Mouse (Mus musculus): ENCODE measurements at regions not wholly inside any gene's neighbourhood (a gene's known extent, or its start where the extent isn't known, plus 50 kb on each side); places are given as distances from the start of the nearest gene placed in this dataset.

DNA sequence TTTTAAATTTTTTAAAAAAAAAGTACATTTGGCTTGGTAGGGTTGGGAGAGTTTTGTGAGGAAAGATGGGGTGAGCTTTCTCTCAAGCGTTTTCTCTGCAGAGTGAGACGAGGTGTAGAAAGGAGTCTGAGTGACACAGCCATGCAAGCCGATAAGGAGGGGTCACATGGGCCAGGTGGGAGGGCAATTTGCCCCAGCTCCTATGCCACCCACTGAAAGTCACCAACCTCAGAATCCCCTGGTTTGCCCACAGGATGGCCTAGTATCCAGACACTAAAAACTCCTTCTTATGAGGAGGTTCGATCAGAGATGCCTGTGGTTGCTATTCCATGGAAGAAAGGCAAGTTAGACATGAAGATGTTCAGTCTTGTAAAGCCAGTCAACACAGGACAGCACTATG is 268.6 kb upstream of the Nfe2l3 start:
- no peaks in the 10 kb centered on the region for H3K36me3 ChIP-seq (ENCODE audit: control insufficient read depth, insufficient read depth, low read length)
- H3K4me1 ChIP-seq (ENCODE audit: control insufficient read depth, insufficient read depth, low read length), result peaks cover 9% of the 10 kb centered on the region
- TF ChIP-seq POLR2A (IDR thresholded peaks at IDR 0.05; ENCODE audit: control insufficient read depth, low read depth, low read length), result no peak
- no peak for TF ChIP-seq CTCF (IDR thresholded peaks at IDR 0.05; ENCODE audit: control insufficient read depth, insufficient read depth, insufficient replicate concordance, low read depth, low read length)
- H3K27ac ChIP-seq (ENCODE audit: control insufficient read depth, insufficient read depth, low read depth, low read length), result no peak overlapping the region
- H3K27me3 ChIP-seq (ENCODE audit: control insufficient read depth, insufficient read depth, low read length), result no peaks in the 10 kb centered on the region; the same call in none of the 2 replicates
- H3K4me3 ChIP-seq (ENCODE audit: control insufficient read depth, low read depth, low read length), result no peak overlapping the region

DNA sequence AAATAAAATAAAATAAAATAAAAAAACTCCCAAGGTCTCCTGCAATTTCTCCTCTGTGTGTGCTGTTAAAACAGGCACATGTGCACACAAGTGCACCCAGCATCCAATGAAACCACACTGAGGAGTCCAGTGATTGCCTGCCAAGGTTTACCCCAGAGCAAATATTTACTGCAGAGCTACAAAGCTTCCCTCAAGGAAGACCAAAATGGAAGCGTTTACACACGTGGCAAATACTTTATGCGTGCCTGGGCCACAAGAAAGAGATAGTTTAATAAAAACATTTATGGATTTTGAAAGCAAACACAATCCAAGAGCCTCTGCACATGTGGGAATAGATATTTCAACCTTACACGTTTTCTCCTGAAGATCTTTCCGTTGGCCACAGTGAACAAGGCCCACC is 265.4 kb upstream of the Nfe2l3 start:
- Histone ChIP-seq H3K36me3 (ENCODE audit: control insufficient read depth, insufficient read depth, low read length) (no peaks in the 10 kb centered on the region), H3K27ac (ENCODE audit: control insufficient read depth, insufficient read depth, low read depth, low read length) (no peak overlapping the region), H3K27me3 (ENCODE audit: control insufficient read depth, insufficient read depth, low read length) (no peaks in the 10 kb centered on the region; the same call in none of the 2 replicates), H3K4me1 (ENCODE audit: control insufficient read depth, insufficient read depth, low read length) (peaks cover 11% of the 10 kb centered on the region), H3K4me3 (ENCODE audit: control insufficient read depth, low read depth, low read length) (no peak overlapping the region)
- no peak for TF ChIP-seq CTCF (IDR thresholded peaks at IDR 0.05; ENCODE audit: control insufficient read depth, insufficient read depth, insufficient replicate concordance, low read depth, low read length)
- TF ChIP-seq POLR2A (IDR thresholded peaks at IDR 0.05; ENCODE audit: control insufficient read depth, low read depth, low read length), result no peak

DNA sequence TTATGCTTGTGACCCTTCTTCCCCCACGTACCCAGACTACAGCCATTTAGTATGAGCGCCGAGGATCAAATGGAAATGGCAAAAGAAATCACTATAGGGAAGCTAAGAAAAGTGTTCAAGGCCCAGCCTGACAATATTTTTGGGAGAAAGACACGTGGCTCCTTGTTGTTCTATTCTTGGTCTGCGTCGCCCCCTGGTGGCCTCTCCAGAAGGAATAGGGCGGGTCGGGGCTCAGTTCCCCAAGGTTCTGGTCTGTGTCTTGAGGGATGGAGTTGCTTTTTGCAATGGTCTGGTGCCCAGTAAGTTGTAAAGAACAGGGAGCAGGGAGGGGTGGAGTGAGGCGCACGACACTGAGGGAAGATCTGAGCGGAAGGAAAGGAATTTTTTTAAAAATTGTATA is 264.4 kb upstream of the Nfe2l3 start:
- no peak for TF ChIP-seq POLR2A (IDR thresholded peaks at IDR 0.05; ENCODE audit: control insufficient read depth, low read depth, low read length)
- TF ChIP-seq CTCF (IDR thresholded peaks at IDR 0.05; ENCODE audit: control insufficient read depth, insufficient read depth, insufficient replicate concordance, low read depth, low read length), result peak; percentile 60; the same call in 1 of the 2 replicates
- Histone ChIP-seq H3K4me1 (ENCODE audit: control insufficient read depth, insufficient read depth, low read length) (peaks cover 12% of the 10 kb centered on the region), H3K27me3 (ENCODE audit: control insufficient read depth, insufficient read depth, low read length) (no peaks in the 10 kb centered on the region; the same call in none of the 2 replicates), H3K36me3 (ENCODE audit: control insufficient read depth, insufficient read depth, low read length) (no peaks in the 10 kb centered on the region), H3K4me3 (ENCODE audit: control insufficient read depth, low read depth, low read length) (no peak overlapping the region), H3K27ac (ENCODE audit: control insufficient read depth, insufficient read depth, low read depth, low read length) (no peak overlapping the region)

DNA sequence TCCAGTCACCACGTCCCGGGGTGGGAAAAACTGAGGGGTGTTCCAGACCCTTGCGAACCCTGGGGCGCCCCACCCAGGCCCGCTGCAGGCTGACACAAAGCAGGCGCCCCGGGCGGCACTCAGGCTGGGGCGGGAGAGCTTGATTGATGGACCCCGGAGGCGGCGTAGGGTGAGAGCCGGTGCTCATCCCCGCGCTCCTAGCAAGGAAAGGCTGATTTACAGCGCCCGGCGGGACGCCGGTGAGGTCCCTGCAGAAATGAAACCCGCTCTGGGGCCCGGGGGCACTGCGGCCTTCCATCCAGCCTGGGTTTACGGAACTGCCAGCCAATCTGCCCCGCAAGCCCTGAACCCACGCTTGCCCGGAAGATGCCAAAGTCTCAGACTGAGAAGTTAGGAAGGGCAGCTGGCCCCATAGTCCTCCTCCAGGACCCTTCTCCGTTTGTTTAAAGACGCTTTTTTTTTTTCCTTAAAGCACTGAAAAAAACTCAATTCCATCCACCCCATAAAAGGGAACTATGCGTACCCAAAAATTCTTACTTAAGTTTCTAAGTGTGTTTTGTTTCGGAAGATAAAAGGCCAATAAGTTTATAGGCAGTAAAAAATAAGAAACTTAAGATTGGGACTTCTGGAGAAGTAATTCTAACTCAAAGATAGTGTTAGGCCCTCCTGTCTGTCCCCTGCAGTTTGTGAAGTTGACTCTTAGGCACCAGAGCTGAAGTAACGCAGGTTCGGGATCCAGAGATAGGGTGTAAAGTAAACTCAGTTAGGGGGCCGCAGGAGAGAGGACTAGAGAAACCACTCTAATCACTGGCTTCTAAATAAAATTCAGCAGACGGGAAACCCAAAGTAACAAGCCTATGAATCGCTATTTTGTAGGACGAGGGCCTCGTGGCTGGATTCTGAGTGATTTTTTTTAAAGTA is 263.4 kb upstream of the Nfe2l3 start:
- H3K27ac ChIP-seq (ENCODE audit: control insufficient read depth, insufficient read depth, low read depth, low read length), result no peak overlapping the region
- H3K4me3 ChIP-seq (ENCODE audit: control insufficient read depth, low read depth, low read length), result peak overlapping the region; percentile 7; the same call in 1 of the 2 replicates
- H3K36me3 ChIP-seq (ENCODE audit: control insufficient read depth, insufficient read depth, low read length), result no peaks in the 10 kb centered on the region
- no peak for TF ChIP-seq CTCF (IDR thresholded peaks at IDR 0.05; ENCODE audit: control insufficient read depth, insufficient read depth, insufficient replicate concordance, low read depth, low read length)
- no peak for TF ChIP-seq POLR2A (IDR thresholded peaks at IDR 0.05; ENCODE audit: control insufficient read depth, low read depth, low read length)
- H3K4me1 ChIP-seq (ENCODE audit: control insufficient read depth, insufficient read depth, low read length), result peaks cover 11% of the 10 kb centered on the region
- peaks cover 2% of the 10 kb centered on the region for H3K27me3 ChIP-seq (ENCODE audit: control insufficient read depth, insufficient read depth, low read length)

DNA sequence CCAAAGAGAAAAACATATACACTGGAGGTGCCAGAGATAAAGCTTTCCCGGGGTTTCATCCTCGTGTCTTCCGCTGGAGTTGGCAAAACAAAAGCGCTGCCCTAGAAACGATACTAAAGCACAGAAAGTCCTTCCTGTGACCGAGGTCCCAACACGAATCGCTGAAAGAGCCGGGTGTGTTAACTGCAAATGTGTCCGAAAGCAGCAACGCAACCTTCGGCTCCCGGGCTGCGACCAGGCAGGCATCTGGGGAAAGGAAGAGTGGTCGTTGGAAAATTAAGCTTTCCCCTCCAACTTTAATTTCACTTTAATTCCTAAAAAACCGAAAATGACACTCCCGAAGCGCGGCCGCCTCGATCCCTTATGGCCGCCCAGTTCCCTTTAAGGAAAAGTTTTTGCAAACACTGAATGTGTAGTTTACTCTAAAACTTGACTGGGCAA is 262.5 kb upstream of the Nfe2l3 start:
- Histone ChIP-seq H3K4me3 (ENCODE audit: control insufficient read depth, low read depth, low read length) (peak overlapping the region; percentile 1), H3K27me3 (ENCODE audit: control insufficient read depth, insufficient read depth, low read length) (peaks cover 4% of the 10 kb centered on the region), H3K36me3 (ENCODE audit: control insufficient read depth, insufficient read depth, low read length) (no peaks in the 10 kb centered on the region), H3K4me1 (ENCODE audit: control insufficient read depth, insufficient read depth, low read length) (peaks cover 13% of the 10 kb centered on the region), H3K27ac (ENCODE audit: control insufficient read depth, insufficient read depth, low read depth, low read length) (no peak overlapping the region)
- TF ChIP-seq POLR2A (IDR thresholded peaks at IDR 0.05; ENCODE audit: control insufficient read depth, low read depth, low read length) (no peak), CTCF (IDR thresholded peaks at IDR 0.05; ENCODE audit: control insufficient read depth, insufficient read depth, insufficient replicate concordance, low read depth, low read length) (no peak)

DNA sequence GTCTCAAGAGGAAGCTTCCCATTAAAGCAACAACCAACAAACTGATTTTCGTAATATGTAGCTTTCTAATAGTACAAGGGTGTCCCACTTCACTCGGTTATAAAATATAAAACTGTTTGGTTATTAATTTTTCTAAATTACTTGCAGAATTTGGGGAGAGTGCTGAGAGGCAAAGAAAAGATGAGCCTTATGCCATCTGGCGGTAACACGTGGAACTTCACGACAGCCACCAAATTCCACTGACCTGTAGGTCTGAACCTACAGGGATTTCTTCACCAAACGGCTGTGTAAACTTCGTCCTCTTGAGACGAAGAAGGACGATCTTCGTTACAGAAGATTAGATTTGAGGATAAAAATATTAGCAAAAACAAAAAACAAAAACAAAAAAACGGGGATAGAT is 262.1 kb upstream of the Nfe2l3 start:
- H3K4me3 ChIP-seq (ENCODE audit: control insufficient read depth, low read depth, low read length), result no peak overlapping the region
- H3K27ac ChIP-seq (ENCODE audit: control insufficient read depth, insufficient read depth, low read depth, low read length), result no peak overlapping the region
- TF ChIP-seq CTCF (IDR thresholded peaks at IDR 0.05; ENCODE audit: control insufficient read depth, insufficient read depth, insufficient replicate concordance, low read depth, low read length) (peak; percentile 31; the same call in 1 of the 2 replicates), POLR2A (IDR thresholded peaks at IDR 0.05; ENCODE audit: control insufficient read depth, low read depth, low read length) (no peak)
- H3K27me3 ChIP-seq (ENCODE audit: control insufficient read depth, insufficient read depth, low read length), result peaks cover 5% of the 10 kb centered on the region
- peaks cover 13% of the 10 kb centered on the region for H3K4me1 ChIP-seq (ENCODE audit: control insufficient read depth, insufficient read depth, low read length)
- H3K36me3 ChIP-seq (ENCODE audit: control insufficient read depth, insufficient read depth, low read length), result no peaks in the 10 kb centered on the region

DNA sequence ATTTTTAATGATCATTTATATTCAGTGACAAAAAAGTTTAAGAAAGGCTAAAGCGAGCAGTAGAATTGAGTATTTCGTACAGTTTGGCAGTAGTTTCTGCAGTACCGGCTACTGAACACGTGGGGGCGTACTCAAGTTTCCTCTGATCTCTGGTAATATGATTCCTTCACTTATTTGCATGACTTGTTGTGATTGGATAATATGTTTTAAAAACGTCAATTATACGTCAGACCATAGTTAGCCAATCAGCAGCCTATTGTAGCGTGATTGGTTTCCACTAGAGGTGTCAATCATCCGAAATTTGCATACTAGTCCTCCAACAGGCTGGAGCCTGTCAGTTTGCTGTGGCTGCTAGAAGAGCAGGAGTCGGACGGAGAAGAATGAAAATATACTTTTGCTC is 261.6 kb upstream of the Nfe2l3 start:
- H3K36me3 ChIP-seq (ENCODE audit: control insufficient read depth, insufficient read depth, low read length), result no peaks in the 10 kb centered on the region
- H3K27me3 ChIP-seq (ENCODE audit: control insufficient read depth, insufficient read depth, low read length), result peaks cover 5% of the 10 kb centered on the region
- H3K4me3 ChIP-seq (ENCODE audit: control insufficient read depth, low read depth, low read length), result no peak overlapping the region
- TF ChIP-seq POLR2A (IDR thresholded peaks at IDR 0.05; ENCODE audit: control insufficient read depth, low read depth, low read length) (no peak), CTCF (IDR thresholded peaks at IDR 0.05; ENCODE audit: control insufficient read depth, insufficient read depth, insufficient replicate concordance, low read depth, low read length) (no peak; the same call in 1 of the 2 replicates)
- H3K4me1 ChIP-seq (ENCODE audit: control insufficient read depth, insufficient read depth, low read length), result peaks cover 13% of the 10 kb centered on the region
- H3K27ac ChIP-seq (ENCODE audit: control insufficient read depth, insufficient read depth, low read depth, low read length), result no peak overlapping the region
